Comparison of ENCODE assay signal across 8 mouse cellular contexts in the genomic region with DNA sequence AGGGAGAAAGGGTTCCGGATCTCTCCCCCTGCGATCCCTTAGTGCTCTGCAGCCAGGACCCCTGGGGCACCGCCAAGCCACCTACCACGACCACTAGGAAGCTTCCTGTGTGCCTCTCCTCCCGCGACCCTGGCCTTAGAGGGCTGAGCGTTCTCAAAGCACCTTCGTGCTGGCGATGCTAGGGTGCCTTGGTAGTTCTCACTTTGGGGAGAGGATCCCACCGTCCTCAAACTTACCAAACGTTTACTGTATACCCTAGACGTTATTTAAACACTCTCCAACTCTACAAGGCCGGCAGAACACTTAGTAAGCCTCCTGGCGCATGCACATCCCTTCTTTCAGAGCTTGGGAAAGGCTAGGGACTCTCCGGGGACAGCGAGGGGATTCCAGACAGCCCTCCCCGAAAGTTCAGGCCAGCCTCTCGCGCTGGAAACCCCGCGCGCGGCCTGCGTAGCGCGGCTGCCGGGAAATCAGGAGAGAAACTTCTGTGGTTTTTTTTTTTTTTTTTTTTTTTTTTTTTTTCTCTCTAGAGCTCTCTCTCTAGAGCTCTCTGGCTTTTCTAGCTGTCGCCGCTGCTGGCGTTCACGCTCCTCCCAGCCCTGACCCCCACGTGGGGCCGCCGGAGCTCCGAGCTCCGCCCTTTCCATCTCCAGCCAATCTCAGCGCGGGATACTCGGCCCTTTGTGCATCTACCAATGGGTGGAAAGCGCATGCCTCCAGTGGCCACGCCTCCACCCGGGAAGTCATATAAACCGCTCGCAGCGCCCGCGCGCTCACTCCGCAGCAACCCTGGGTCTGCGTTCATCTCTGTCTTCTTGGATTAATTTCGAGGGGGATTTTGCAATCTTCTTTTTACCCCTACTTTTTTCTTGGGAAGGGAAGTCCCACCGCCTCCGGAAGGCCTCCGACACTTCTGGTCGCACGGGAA. TPM values are rescaled to one million over a fixed set of nuclear protein-coding genes. Genes with fewer than 3 reads are reported as not detected.
A peak's percentile ranks its signal among the peaks of the same experiment; 100 is the strongest.
DNase-seq lines count a peak whose midpoint lies in the region; ATAC-seq and TF ChIP-seq lines count a peak whose summit lies in the region.

A gene (plus strand): TSS at position 775 of the 928 bp plus-strand sequence.

- no peak for TF ChIP-seq CTCF in midbrain, postnatal 0 days (IDR thresholded peaks at IDR 0.05)

- H3K4me2 ChIP-seq in embryonic facial prominence, embryonic 12.5 days (replicated peaks) = peak within 1 kb of the TSS; percentile 84
- peak within 1 kb of the TSS; percentile 95 for H3K4me2 ChIP-seq in limb, embryonic 14.5 days (replicated peaks; ENCODE audit: low read depth, low read length, severe bottlenecking)
- peak within 1 kb of the TSS; percentile 87 for H3K4me2 ChIP-seq in midbrain, postnatal 0 days (ENCODE audit: low read depth, low read length, poor library complexity, severe bottlenecking)

- H3K36me3 ChIP-seq in embryonic facial prominence, embryonic 12.5 days = no peaks in the 10 kb centered on the region
- no peaks in the 10 kb centered on the region for H3K36me3 ChIP-seq in limb, embryonic 14.5 days (ENCODE audit: control insufficient read depth, insufficient read depth, low read length)
- H3K36me3 ChIP-seq in midbrain, postnatal 0 days (ENCODE audit: insufficient read depth, low read length) = no peaks in the 10 kb centered on the region

- H3K4me3 ChIP-seq in embryonic facial prominence, embryonic 12.5 days = peak within 1 kb of the TSS; percentile 59
- peak within 1 kb of the TSS; percentile 55 for H3K4me3 ChIP-seq in limb, embryonic 14.5 days (replicated peaks; ENCODE audit: low read length)
- peak within 1 kb of the TSS; percentile 48 for H3K4me3 ChIP-seq in midbrain, postnatal 0 days (ENCODE audit: low read depth, low read length)

- ATAC-seq in embryonic facial prominence, embryonic 12.5 days (ENCODE audit: insufficient number of reproducible peaks, insufficient read depth, low FRiP score, low TSS enrichment) = peak; percentile 85
- peak; percentile 92 for ATAC-seq in limb, embryonic 14.5 days (ENCODE audit: low FRiP score, low read depth)
- peak; percentile 92 for ATAC-seq in midbrain, postnatal 0 days (ENCODE audit: low FRiP score)

- TF ChIP-seq POLR2A in limb, embryonic 14.5 days (IDR thresholded peaks at IDR 0.05; ENCODE audit: borderline replicate concordance, extremely low read depth, insufficient read depth, insufficient read length) = peak; percentile 100

- H3K9ac ChIP-seq in embryonic facial prominence, embryonic 12.5 days = peak within 1 kb of the TSS; percentile 69
- peak within 1 kb of the TSS; percentile 67 for H3K9ac ChIP-seq in limb, embryonic 14.5 days (ENCODE audit: low read depth, low read length, severe bottlenecking)
- H3K9ac ChIP-seq in midbrain, postnatal 0 days (replicated peaks; ENCODE audit: low read length, poor library complexity, severe bottlenecking) = peak within 1 kb of the TSS; percentile 66

- peaks cover 50% of the 10 kb centered on the region for H3K4me1 ChIP-seq in embryonic facial prominence, embryonic 12.5 days
- peaks cover 36% of the 10 kb centered on the region for H3K4me1 ChIP-seq in limb, embryonic 14.5 days (ENCODE audit: control insufficient read depth, insufficient read depth, low read length)
- peaks cover 11% of the 10 kb centered on the region; the same call in 1 of the 2 replicates for H3K4me1 ChIP-seq in midbrain, postnatal 0 days (ENCODE audit: insufficient read depth, low read length)

- under 1% methylated on average over 56 of the region's 56 CpGs for WGBS in embryonic facial prominence, embryonic 12.5 days
- WGBS in limb, embryonic 14.5 days = under 1% methylated on average over 56 of the region's 56 CpGs
- under 1% methylated on average over 56 of the region's 56 CpGs for WGBS in midbrain, postnatal 0 days

- peak within 1 kb of the TSS; percentile 84 for H3K27ac ChIP-seq in embryonic facial prominence, embryonic 12.5 days
- H3K27ac ChIP-seq in limb, embryonic 14.5 days (replicated peaks; ENCODE audit: low read depth, low read length) = peak within 1 kb of the TSS; percentile 85
- peak within 1 kb of the TSS; percentile 44; the same call in 1 of the 2 replicates for H3K27ac ChIP-seq in midbrain, postnatal 0 days (ENCODE audit: low read depth, low read length)

- peak; percentile 99 for DNase-seq in 3134 (ENCODE audit: extremely low read depth, insufficient read length, low spot score)
- DNase-seq in adrenal gland, postnatal 25 days = peak; percentile 98
- DNase-seq in heart, adult 8-10 months (ENCODE audit: low spot score) = peak; percentile 98
- DNase-seq in kidney, adult 9 months = peak; percentile 99
- DNase-seq in limb, embryonic 14.5 days (ENCODE audit: low spot score) = peak; percentile 98
- peak; percentile 99 for DNase-seq in midbrain, postnatal 0 days (ENCODE audit: low spot score)
- peak; percentile 93 to 97 for DNase-seq in spleen, postnatal 14 days (ENCODE audit: low spot score in 2 of 2)

- H3K27me3 ChIP-seq in embryonic facial prominence, embryonic 12.5 days = peaks cover 39% of the 10 kb centered on the region
- peaks cover 15% of the 10 kb centered on the region; the same call in 1 of the 2 replicates for H3K27me3 ChIP-seq in limb, embryonic 14.5 days (ENCODE audit: control insufficient read depth, insufficient read depth, low read length)
- H3K27me3 ChIP-seq in midbrain, postnatal 0 days (ENCODE audit: insufficient read depth, low read length) = peaks cover 31% of the 10 kb centered on the region

- no peaks in the 10 kb centered on the region for H3K9me3 ChIP-seq in embryonic facial prominence, embryonic 12.5 days
- H3K9me3 ChIP-seq in limb, embryonic 14.5 days (ENCODE audit: control insufficient read depth, low read length) = no peaks in the 10 kb centered on the region
- H3K9me3 ChIP-seq in midbrain, postnatal 0 days (ENCODE audit: low read length) = no peaks in the 10 kb centered on the region

RNA-seq across cellular contexts. Expression of the gene that starts here (rescaled TPM):
- 15.3 and 15.4 TPM in 2 replicates for total RNA-seq in adrenal gland, postnatal 25 days (2021)
- polyA plus RNA-seq in embryonic facial prominence, embryonic 12.5 days (2016; fragmentation: Nextera tagmentation; extraction: Ambion mirVana) = 15.9 and 20.5 TPM in 2 replicates
- total RNA-seq in heart, adult 8-10 months (2022) = 10 to 100 TPM in 2 of 4 experiments, 1 to 10 TPM in 2; 5.0 to 18.1 (median 12.0) TPM
- 46.2 and 52.2 TPM in 2 replicates for polyA plus RNA-seq in limb, embryonic 14.5 days (2012; rRNA removed)
- 33.8 and 36.6 TPM in 2 replicates for polyA plus RNA-seq in limb, embryonic 14.5 days (2014; fragmentation: Nextera tagmentation; extraction: Ambion mirVana)
- 3.5 and 7.3 TPM in 2 replicates for total RNA-seq in midbrain, postnatal 0 days (2014; rRNA removed)
- polyA plus RNA-seq in midbrain, postnatal 0 days (2015; fragmentation: Nextera tagmentation; extraction: Ambion mirVana) = 5.0 and 6.4 TPM in 2 replicates

Comparison
In these comparisons a context has a peak if more than half of its experiments do, and no peak if none do; other contexts are left out.
1. Peak in every context shown above with its lines: DNase-seq, ATAC-seq, H3K4me3 ChIP-seq and H3K27ac ChIP-seq.